Mouse (Mus musculus): ENCODE measurements at regions not wholly inside any gene's neighbourhood (a gene's known extent, or its start where the extent isn't known, plus 50 kb on each side); places are given as distances from the start of the nearest gene placed in this dataset.

DNA sequence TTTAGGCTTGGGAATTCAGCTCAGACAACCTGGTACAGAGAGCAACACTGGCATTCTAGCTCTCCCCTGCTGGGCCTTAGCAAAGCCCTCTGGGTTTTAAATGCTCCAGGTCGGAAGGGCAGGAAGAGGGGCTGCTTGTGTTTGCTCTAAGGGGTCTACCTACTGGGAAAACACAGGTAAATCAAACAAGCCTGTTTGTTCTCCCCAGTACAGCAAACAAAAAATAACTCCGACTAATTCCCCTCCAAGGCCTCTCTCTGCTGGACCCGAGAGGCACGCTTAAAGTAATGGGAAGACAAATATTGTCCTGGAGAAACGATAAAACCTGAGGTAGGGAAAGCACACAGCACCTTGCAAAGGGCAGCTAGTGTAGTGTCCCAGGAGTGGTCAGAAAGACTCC lies 118.4 kb downstream of the Rplp1 start:
- no peak overlapping the region for H3K27ac ChIP-seq (replicated peaks; ENCODE audit: low read depth, low read length)
- no peak overlapping the region for H3K4me2 ChIP-seq (ENCODE audit: low read depth, low read length)
- no peak for DNase-seq (ENCODE audit: low spot score)
- WGBS, result 74% methylated on average over 5 of the region's 5 CpGs
- no peaks in the 10 kb centered on the region for H3K4me1 ChIP-seq (ENCODE audit: control insufficient read depth, insufficient read depth, low read length)
- H3K36me3 ChIP-seq (ENCODE audit: control insufficient read depth, insufficient read depth, low read length), result no peaks in the 10 kb centered on the region
- peaks cover 4% of the 10 kb centered on the region; the same call in 1 of the 2 replicates for H3K27me3 ChIP-seq (replicated peaks; ENCODE audit: control insufficient read depth, insufficient read depth, low read length)
- no peak for ATAC-seq (ENCODE audit: low read depth)
- H3K9ac ChIP-seq (ENCODE audit: low read depth, low read length), result no peak overlapping the region
- peaks cover 6% of the 10 kb centered on the region; the same call in 1 of the 2 replicates for H3K9me3 ChIP-seq (ENCODE audit: control insufficient read depth, low read length)
- no peak overlapping the region for H3K4me3 ChIP-seq (ENCODE audit: low read depth, low read length)

DNA sequence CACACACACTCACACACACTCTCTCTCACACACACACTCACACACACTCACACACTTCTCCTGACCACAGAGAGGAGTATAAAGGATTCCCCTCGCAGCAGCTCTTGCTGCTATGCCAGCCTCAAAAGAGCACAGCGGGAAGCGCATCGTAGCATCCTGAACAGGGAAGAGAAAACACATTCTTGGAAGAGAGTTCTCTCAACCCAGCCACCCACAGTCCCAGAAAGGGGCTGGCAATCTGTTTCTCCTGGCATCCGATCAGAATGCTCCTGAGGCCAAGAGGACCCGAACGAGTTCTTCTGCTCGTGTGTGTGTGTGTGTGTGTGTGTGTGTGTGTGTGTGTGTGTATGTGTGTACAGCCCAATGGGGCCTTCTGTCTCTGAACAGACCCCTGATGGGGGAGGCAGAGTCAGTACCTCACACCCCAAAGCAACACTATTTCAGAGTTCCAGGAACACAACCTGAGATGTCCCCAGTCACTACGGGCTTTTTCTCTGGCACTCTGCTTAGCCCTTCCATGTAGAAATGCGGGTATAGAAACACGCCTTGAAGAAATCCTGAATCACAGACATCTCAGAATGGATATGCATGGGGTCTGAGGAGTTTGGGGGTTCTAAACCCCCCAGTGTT lies 122.8 kb downstream of the Rplp1 start:
- H3K4me1 ChIP-seq (ENCODE audit: control insufficient read depth, insufficient read depth, low read length), result 0 out of 2 replicates have a peak, but pooled peaks cover 4% of the 10 kb centered on the region
- no peaks in the 10 kb centered on the region for H3K36me3 ChIP-seq (ENCODE audit: control insufficient read depth, insufficient read depth, low read length)
- H3K4me3 ChIP-seq (ENCODE audit: low read depth, low read length), result no peak overlapping the region
- no peak overlapping the region for H3K27ac ChIP-seq (replicated peaks; ENCODE audit: low read depth, low read length)
- H3K9me3 ChIP-seq (ENCODE audit: control insufficient read depth, low read length), result peaks cover 6% of the 10 kb centered on the region; the same call in 1 of the 2 replicates
- ATAC-seq (ENCODE audit: low read depth) (no peak), DNase-seq (ENCODE audit: low spot score) (no peak)
- whole genome bisulfite sequencing, result 68% methylated on average over 11 of the region's 11 CpGs
- no peak overlapping the region for H3K9ac ChIP-seq (ENCODE audit: low read depth, low read length)
- 0 out of 2 replicates have a peak, but pooled peaks cover 4% of the 10 kb centered on the region for H3K27me3 ChIP-seq (replicated peaks; ENCODE audit: control insufficient read depth, insufficient read depth, low read length)
- H3K4me2 ChIP-seq (ENCODE audit: low read depth, low read length), result no peak overlapping the region

DNA sequence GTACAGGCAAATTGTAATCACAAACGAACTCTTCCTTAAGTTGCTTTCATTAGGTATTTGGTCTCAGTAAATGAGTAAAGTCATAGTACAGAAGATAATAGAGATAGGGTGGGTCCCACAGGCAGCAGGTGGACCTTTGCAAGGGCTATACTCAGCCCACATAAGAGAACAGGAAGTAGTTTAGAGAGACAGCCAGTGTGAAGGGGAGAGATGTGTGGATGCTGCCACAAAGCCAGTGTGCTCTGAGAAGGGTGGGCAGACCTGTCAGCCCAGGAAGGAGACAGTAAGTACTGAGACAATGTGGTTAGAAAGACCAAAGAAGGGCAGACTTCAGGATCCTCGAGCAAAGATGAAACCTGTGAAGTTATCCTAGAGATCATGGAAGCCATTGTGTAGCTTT lies 123.5 kb downstream of the Rplp1 start:
- no peak overlapping the region for H3K4me3 ChIP-seq (ENCODE audit: low read depth, low read length)
- H3K9ac ChIP-seq (ENCODE audit: low read depth, low read length), result no peak overlapping the region
- 0 out of 2 replicates have a peak, but pooled peaks cover 4% of the 10 kb centered on the region for H3K27me3 ChIP-seq (replicated peaks; ENCODE audit: control insufficient read depth, insufficient read depth, low read length)
- peaks cover 6% of the 10 kb centered on the region; the same call in 1 of the 2 replicates for H3K9me3 ChIP-seq (ENCODE audit: control insufficient read depth, low read length)
- H3K4me1 ChIP-seq (ENCODE audit: control insufficient read depth, insufficient read depth, low read length), result 0 out of 2 replicates have a peak, but pooled peaks cover 4% of the 10 kb centered on the region
- ATAC-seq (ENCODE audit: low read depth) (no peak), DNase-seq (ENCODE audit: low spot score) (no peak)
- 70% methylated on average over 2 of the region's 2 CpGs for WGBS
- H3K36me3 ChIP-seq (ENCODE audit: control insufficient read depth, insufficient read depth, low read length), result no peaks in the 10 kb centered on the region
- no peak overlapping the region for H3K4me2 ChIP-seq (ENCODE audit: low read depth, low read length)
- no peak overlapping the region for H3K27ac ChIP-seq (replicated peaks; ENCODE audit: low read depth, low read length)

DNA sequence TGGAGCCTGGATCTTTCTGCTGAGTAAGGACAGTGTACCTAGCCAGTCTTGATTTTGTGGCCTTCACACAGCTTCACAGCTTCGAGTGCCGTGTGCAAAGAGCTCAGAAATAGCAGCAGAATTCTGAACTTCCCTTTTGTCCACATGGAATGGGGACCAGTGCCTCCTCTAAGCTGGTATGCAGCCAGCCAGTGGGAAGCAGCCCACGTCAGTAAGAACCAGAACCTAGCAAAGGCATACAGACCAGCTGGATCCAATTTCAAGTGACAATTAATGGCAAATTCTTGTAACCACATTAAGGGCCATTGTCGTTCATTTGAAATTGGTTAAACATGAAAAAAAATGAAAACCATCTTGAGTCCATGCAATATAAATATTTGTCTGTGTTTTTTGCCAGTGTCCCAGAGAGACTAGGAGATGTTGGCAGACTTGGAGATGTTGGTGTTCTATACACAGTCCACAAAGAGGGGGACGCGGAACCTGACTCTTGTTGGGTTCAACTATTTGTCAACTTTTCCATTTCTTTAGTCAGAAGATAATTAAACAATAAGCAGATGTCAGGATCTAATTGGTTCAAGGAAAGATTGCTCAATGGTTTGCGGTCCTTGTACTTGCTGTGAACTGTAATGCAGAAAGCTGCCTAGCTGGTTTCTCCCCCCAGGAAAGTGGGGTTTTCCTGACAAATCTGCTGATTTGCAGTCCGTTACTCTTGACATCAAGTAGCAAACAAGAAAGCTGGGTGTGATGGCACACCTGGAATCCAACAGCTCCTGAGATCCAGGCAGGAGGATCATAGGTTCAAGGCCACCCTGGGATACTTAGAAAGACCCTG lies 125.1 kb downstream of the Rplp1 start:
- peak; percentile 84 for DNase-seq (ENCODE audit: low spot score)
- 0 out of 2 replicates have a peak, but pooled peaks have one; percentile 53 for ATAC-seq (ENCODE audit: low read depth)

DNA sequence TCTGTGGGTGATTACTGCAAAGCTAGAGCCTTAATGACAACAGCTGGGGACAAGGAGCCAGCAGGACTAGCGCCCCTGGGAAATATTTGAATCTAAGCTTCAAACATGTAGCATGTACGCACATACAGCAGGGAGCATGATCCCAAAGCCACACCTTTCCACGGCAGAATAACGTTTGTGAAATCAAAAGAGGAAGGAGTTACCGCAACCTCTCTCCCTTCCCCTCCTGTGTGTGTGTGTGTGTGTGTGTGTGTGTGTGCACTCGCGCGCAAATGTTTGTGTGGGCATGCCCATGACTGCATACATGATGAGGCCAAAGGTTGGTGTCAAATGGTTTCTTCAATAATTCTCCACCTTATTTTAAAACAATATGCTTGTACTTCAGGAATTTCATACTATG lies 132.9 kb downstream of the Rplp1 start:
- Histone ChIP-seq H3K4me2 (ENCODE audit: low read depth, low read length) (no peak overlapping the region), H3K9me3 (ENCODE audit: control insufficient read depth, low read length) (no peaks in the 10 kb centered on the region), H3K36me3 (ENCODE audit: control insufficient read depth, insufficient read depth, low read length) (no peaks in the 10 kb centered on the region), H3K9ac (ENCODE audit: low read depth, low read length) (no peak overlapping the region), H3K4me1 (ENCODE audit: control insufficient read depth, insufficient read depth, low read length) (no peaks in the 10 kb centered on the region), H3K4me3 (ENCODE audit: low read depth, low read length) (no peak overlapping the region), H3K27me3 (replicated peaks; ENCODE audit: control insufficient read depth, insufficient read depth, low read length) (no peaks in the 10 kb centered on the region), H3K27ac (replicated peaks; ENCODE audit: low read depth, low read length) (no peak overlapping the region)
- DNase-seq (ENCODE audit: low spot score) (no peak), ATAC-seq (ENCODE audit: low read depth) (no peak)
- WGBS, result 87% methylated on average over 8 of the region's 8 CpGs

More for the DNA sequence above, 125.1 kb downstream of the Rplp1 start:
- Histone ChIP-seq H3K9ac (ENCODE audit: low read depth, low read length) (no peak overlapping the region), H3K4me3 (ENCODE audit: low read depth, low read length) (no peak overlapping the region), H3K36me3 (ENCODE audit: control insufficient read depth, insufficient read depth, low read length) (no peaks in the 10 kb centered on the region), H3K4me2 (ENCODE audit: low read depth, low read length) (no peak overlapping the region), H3K9me3 (ENCODE audit: control insufficient read depth, low read length) (peaks cover 6% of the 10 kb centered on the region; the same call in 1 of the 2 replicates), H3K27ac (replicated peaks; ENCODE audit: low read depth, low read length) (no peak overlapping the region), H3K27me3 (replicated peaks; ENCODE audit: control insufficient read depth, insufficient read depth, low read length) (0 out of 2 replicates have a peak, but pooled peaks cover 4% of the 10 kb centered on the region), H3K4me1 (ENCODE audit: control insufficient read depth, insufficient read depth, low read length) (0 out of 2 replicates have a peak, but pooled peaks cover 4% of the 10 kb centered on the region)
- 41% methylated on average over 8 of the region's 8 CpGs for WGBS

DNA sequence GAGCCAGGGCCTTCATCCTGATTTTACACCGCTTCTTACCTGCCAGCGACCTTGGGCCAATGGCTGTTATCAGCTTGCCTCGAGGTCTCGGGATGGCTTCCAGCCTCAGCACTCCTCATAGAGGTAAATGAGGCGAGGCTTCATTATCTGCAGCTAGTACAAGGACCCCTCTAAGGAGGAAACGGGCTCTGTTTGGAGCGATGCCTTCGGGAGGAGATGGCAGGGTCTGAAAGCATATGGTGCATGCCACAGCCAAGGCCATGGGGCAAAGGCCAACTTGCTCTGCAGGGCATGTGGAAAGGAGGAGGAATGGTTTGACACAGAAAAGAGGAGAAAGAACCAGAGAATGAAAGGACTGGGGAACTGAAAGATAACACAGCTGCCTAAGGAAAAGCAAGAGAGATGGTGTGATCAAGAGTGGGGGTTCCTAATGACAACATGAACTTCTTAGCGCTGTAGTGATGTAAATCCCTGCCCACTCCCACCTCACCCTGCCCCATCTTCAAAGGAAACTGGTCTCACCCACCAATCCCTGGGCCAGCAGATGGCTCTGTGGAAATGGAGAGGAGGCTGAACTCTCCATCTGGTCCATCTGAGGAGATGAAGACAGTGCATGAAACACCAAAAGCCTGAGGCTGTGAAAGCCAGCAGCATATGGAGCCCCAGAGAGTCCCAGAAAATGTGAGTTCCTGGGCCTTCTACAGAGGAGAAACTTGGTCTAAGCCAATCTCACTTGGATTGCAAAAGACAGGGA lies 134.0 kb downstream of the Rplp1 start:
- H3K4me1 ChIP-seq (ENCODE audit: control insufficient read depth, insufficient read depth, low read length), result no peaks in the 10 kb centered on the region
- no peak overlapping the region for H3K4me2 ChIP-seq (ENCODE audit: low read depth, low read length)
- 87% methylated on average over 9 of the region's 9 CpGs for WGBS
- ATAC-seq (ENCODE audit: low read depth), result no peak
- H3K36me3 ChIP-seq (ENCODE audit: control insufficient read depth, insufficient read depth, low read length), result no peaks in the 10 kb centered on the region
- no peak overlapping the region for H3K27ac ChIP-seq (replicated peaks; ENCODE audit: low read depth, low read length)
- no peaks in the 10 kb centered on the region for H3K27me3 ChIP-seq (replicated peaks; ENCODE audit: control insufficient read depth, insufficient read depth, low read length)
- DNase-seq (ENCODE audit: low spot score), result no peak
- no peaks in the 10 kb centered on the region for H3K9me3 ChIP-seq (ENCODE audit: control insufficient read depth, low read length)
- H3K4me3 ChIP-seq (ENCODE audit: low read depth, low read length), result no peak overlapping the region
- no peak overlapping the region for H3K9ac ChIP-seq (ENCODE audit: low read depth, low read length)

DNA sequence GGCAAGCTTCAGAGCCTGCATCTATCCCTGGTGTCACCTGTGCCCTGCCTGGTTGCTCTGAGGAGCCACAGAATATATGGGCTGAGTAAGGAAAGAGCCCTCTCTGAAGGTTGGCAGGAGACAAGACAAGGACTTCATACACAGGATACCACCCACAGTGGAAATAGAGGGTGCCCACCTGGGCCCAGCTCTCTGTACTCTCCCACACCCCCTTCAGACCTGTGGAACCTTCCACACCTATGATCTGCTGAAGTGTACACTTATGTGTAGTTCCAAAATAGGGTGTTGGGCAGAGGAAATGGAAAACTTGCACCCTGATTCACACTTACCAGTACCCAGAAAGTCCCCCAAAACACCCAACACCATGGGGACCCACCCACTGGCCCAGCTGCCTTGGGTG lies 135.2 kb downstream of the Rplp1 start:
- DNase-seq (ENCODE audit: low spot score) (no peak), ATAC-seq (ENCODE audit: low read depth) (no peak)
- Histone ChIP-seq H3K4me1 (ENCODE audit: control insufficient read depth, insufficient read depth, low read length) (no peaks in the 10 kb centered on the region), H3K4me3 (ENCODE audit: low read depth, low read length) (no peak overlapping the region), H3K36me3 (ENCODE audit: control insufficient read depth, insufficient read depth, low read length) (no peaks in the 10 kb centered on the region), H3K4me2 (ENCODE audit: low read depth, low read length) (no peak overlapping the region), H3K9me3 (ENCODE audit: control insufficient read depth, low read length) (no peaks in the 10 kb centered on the region), H3K27ac (replicated peaks; ENCODE audit: low read depth, low read length) (no peak overlapping the region), H3K9ac (ENCODE audit: low read depth, low read length) (no peak overlapping the region), H3K27me3 (replicated peaks; ENCODE audit: control insufficient read depth, insufficient read depth, low read length) (no peaks in the 10 kb centered on the region)

DNA sequence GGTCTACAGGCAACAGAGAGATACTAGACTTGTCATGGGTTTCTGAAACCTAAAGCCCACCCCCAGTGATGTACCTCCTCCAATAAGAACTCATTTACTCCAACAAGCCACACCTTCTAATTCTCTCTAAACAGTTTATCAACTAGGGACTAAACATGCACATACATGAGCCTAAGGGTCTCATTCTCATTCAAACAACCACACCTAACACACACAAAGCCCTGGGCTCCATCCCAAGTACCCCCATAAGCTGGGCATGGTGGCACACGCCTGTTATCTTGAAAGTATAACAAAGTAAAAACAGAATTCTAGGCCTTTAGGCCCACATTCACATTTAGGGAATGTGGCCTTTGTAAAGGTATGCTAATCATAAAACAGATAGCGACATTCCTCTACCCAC lies 137.9 kb downstream of the Rplp1 start:
- no peaks in the 10 kb centered on the region for H3K9me3 ChIP-seq (ENCODE audit: control insufficient read depth, low read length)
- H3K4me2 ChIP-seq (ENCODE audit: low read depth, low read length), result no peak overlapping the region
- H3K4me1 ChIP-seq (ENCODE audit: control insufficient read depth, insufficient read depth, low read length), result no peaks in the 10 kb centered on the region
- WGBS, result 87% methylated on average over 2 of the region's 2 CpGs
- no peak overlapping the region for H3K27ac ChIP-seq (replicated peaks; ENCODE audit: low read depth, low read length)
- ATAC-seq (ENCODE audit: low read depth), result no peak
- no peak for DNase-seq (ENCODE audit: low spot score)
- H3K27me3 ChIP-seq (replicated peaks; ENCODE audit: control insufficient read depth, insufficient read depth, low read length), result no peaks in the 10 kb centered on the region
- no peak overlapping the region for H3K4me3 ChIP-seq (ENCODE audit: low read depth, low read length)
- H3K9ac ChIP-seq (ENCODE audit: low read depth, low read length), result no peak overlapping the region
- no peaks in the 10 kb centered on the region for H3K36me3 ChIP-seq (ENCODE audit: control insufficient read depth, insufficient read depth, low read length)
